Mouse (Mus musculus): Measurements from ENCODE around the gene Pim2.
A peak's percentile ranks its signal among the peaks of the same experiment; 100 is the strongest.

Pim2 gene

DNA sequence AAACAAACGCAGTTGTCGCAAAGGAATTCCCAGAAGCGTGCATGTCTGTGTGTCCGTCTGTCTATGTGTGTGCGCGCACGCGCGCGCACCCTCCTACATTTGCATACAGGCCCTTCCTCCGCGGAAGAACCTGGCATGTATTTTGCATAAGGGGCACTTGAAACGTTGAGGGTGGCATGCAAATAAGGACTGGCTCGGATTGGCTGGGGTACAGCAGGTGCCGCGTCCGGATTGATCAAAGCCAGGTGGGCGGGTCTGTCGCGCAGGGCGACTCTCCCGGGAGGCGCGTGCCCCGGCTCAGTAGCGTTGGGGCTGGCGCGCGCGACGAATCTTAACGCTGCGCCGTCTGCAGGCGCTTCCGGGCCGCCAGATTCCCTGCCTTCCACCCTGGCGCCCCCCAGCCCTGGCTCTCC, at the start of gene Pim2:
TSS of gene Pim2 (plus strand) at position 256 of the 413 bp plus-strand sequence.
- DNase-seq (ENCODE audit: low spot score in 2 of 2) = peak; percentile 91 to 93

- DNase-seq (ENCODE audit: low spot score in 2 of 2) = no peak
Observed at GRCm38 (mm10) chrX:7837146-7837545, 40.9 kb upstream of the Pim2 start.

DNA sequence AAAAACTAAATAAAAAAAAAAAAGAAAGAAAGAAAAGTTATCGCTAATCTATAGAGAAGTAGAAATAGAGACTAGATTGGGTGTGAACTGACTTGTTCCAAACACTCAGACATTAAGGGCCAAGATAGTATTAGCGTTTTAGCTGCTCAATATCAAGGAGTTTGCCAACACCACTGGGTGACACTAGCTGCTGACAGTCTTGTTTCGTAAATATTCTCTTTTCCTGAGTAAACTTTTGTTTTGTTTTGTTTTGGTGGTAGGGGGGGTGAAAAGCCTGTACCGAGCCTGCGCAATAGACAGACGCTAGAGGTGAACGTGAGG, 37.3 kb upstream of the Pim2 start:
- no peak for DNase-seq (ENCODE audit: low spot score in 2 of 2)

DNA sequence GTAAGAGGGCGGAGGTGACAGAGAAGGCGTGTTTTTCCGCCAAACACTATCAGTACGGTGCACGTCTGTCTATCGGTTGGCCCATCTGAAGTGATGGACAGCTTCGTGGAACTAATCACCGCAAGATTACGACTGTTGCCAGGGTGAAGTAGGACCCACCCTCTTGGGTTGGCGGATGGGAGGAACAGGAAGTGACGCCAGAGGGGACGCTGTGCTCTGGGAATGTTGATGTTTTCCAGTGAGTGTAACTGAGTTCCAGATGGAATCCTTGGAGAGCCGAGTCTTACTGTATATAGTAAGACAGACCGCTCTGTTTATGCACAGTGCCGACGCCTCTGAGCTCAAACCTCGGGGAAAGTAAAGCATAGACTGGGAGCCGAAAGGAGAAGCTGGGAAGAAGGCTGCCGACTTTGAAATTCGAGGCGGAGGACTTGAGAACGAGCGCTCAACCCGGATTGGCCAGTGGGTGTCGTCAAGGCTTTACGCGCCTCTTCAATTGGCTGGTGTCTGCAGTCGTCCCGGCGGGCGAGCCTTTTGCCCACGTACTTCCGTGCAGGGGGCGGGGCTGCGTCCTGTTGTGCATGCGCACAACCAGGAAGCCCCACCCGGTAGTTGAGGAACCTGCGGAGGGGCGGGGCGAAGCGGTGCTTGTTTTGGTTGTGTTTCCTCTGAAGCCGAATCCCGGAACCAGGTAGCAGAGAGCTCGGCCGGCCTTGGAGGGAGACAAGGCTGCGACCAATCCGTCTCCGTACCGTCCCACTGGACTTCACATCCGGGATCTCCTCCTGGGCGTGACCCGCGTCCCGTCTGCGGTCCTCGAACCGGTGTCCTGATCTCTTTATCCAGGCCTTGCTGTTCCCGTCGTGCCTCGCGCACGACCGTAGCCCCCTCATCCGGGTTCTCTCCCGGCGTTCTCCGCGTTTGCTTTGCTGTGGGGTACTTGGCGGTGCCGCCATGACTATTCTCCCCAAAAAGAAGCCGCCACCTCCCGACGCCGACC, 36.6 kb upstream of the Pim2 start, which contains the start of gene Otud5:
TSS of gene Otud5 (plus strand) at position 202 of the 1,000 bp plus-strand sequence.
- peak; percentile 96 to 97 for DNase-seq (ENCODE audit: low spot score in 2 of 2)

GRCm38 (mm10) chrX:7842318-7842717, 35.7 kb upstream of the Pim2 start:
- peak; percentile 30 to 40 for DNase-seq (ENCODE audit: low spot score in 2 of 2)

GRCm38 (mm10) chrX:7847845-7848244, 30.2 kb upstream of the Pim2 start:
- peak; percentile 43 to 49 for DNase-seq (ENCODE audit: low spot score in 2 of 2)

GRCm38 (mm10) chrX:7854578-7854977, 23.5 kb upstream of the Pim2 start:
- DNase-seq (ENCODE audit: low spot score in 2 of 2) = peak; percentile 33 to 45

GRCm38 (mm10) chrX:7859191-7859753, 18.8 kb upstream of the Pim2 start:
- no peak for DNase-seq (ENCODE audit: low spot score in 2 of 2)

DNA sequence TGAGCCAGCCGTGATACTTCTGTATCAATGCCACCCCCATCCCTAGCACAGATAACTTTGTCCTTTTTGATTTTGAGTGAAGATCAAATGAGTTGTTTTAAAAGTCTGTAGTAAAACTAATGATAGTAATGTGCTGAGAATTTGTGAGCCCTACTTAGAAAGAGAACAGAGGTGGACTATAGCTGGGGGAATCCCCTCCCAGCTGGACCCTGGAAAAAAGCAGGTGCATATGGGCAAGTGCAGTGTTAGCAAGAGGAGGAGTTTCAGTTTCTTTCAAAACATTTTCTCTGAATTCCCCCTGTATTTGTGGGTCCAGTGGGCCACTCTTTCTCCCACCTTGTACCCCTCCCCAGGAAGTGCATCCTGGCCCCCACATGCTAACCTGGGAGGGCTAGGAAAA, 14.9 kb upstream of the Pim2 start:
- DNase-seq (ENCODE audit: low spot score in 2 of 2) = no peak

DNA sequence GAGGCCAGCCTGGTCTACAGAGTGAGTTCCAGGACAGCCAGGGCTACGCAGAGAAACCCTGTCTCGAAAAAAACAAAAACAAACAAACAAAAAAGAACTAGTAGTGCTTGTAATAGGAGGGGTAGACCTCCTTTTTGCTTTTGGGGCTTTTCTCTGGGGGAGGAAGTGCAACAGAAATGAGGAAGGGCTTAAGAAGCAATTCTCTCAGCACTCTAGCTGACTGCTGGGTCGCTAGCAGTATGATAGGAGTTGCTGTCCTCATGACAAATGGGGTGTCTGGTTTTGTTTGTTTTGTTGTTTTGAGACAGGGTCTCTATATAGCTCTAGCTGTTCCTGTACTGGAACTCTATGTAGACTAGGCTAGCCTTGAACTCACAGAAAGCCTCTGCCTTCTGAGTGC, 13.5 kb upstream of the Pim2 start:
- no peak for DNase-seq (ENCODE audit: low spot score in 2 of 2)

- DNase-seq (ENCODE audit: low spot score in 2 of 2) = no peak
Observed at GRCm38 (mm10) chrX:7865343-7865742, 12.7 kb upstream of the Pim2 start.

GRCm38 (mm10) chrX:7865786-7866185, 12.3 kb upstream of the Pim2 start:
- no peak for DNase-seq (ENCODE audit: low spot score in 2 of 2)

- DNase-seq (ENCODE audit: low spot score in 2 of 2) = no peak
Observed at GRCm38 (mm10) chrX:7867141-7867540, 10.9 kb upstream of the Pim2 start.

- DNase-seq (ENCODE audit: low spot score in 2 of 2) = no peak
Observed at GRCm38 (mm10) chrX:7868506-7868905, 9.6 kb upstream of the Pim2 start.

- no peak for DNase-seq (ENCODE audit: low spot score in 2 of 2)
Observed at GRCm38 (mm10) chrX:7869826-7870225, 8.2 kb upstream of the Pim2 start.

- DNase-seq (ENCODE audit: low spot score in 2 of 2) = peak; percentile 45 to 52
Observed at GRCm38 (mm10) chrX:7878495-7878894, 433 bp downstream of the Pim2 start.

DNA sequence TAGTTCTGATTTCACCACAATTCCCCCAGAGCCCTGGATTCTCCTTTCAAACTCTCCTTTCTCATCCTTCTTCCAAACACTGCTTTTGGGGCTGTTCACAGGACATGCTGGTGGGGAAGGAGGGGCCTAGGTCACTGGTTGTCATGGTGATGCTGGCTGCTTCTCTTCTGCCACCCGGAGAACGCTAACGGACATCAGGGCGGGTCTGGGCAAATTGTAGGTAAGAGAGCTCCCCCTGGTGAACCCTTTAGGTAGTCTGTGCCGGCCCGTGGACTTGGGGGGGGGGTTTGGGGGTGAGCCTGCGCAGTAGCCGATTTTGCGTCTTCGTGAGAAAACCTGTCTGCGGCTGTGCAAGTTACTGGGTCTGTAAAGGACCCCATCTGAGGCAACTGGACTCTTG, 1.8 kb downstream of the Pim2 start:
- DNase-seq (ENCODE audit: low spot score in 2 of 2) = peak; percentile 77 to 85

GRCm38 (mm10) chrX:7883841-7884567, 5.9 kb downstream of the Pim2 start, which contains the start of gene Slc35a2:
Gene Slc35a2 (plus strand): TSS chrX:7884028.
- peak; percentile 85 to 90 for DNase-seq (ENCODE audit: low spot score in 2 of 2)

- DNase-seq (ENCODE audit: low spot score in 2 of 2) = no peak
Observed at GRCm38 (mm10) chrX:7898211-7898610, 20.1 kb downstream of the Pim2 start.

DNA sequence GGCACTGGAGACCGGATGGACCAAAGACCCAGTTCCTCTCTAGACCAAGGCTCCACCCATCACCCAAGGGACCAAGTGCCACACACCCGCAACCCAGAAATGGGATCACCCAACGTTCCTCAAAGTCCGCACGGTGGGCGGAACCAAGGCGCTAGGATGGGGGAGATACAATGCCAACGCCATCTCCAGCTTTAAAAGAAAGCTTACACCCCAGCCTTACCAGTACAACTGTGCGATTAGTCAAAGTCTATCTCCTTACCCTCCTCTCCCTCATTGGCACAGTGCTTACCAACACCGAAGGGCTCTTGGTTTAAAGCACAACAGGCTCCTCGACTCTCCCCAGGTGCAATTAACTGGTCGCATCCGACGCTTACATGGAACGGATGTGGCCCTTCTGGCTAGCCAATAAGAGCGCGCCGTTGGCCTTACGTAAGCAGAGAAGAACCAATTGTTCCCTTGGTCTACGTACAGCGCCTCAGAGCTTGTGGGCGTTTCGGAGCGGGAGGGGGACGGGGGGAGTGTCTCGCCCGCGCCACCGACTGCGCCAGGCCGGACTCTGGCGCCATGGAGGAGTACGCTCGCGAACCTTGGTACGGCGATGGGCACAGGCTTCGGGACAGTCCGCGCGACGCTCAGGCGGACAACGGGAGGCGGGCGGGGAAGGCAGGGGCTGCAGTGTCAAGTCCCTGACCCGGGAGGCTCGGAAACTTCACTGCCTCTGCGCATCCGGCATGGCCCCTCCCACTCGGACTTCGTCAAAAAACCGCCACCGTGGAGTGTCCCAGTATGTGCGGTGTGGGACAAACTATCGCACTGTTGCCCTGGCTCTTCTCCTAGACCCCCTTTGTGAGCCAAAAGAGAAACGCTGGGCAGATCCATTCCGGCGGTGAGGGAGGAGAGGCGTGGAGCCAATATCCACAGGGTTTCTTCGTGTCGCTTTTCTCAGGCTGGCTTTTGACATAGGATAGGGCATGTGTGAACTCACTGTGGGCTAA, 21.1 kb downstream of the Pim2 start, which contains the start of the genes Pqbp1 and Timm17b:
TSS of gene Pqbp1 (minus strand) at position 390 of the 995 bp plus-strand sequence.
TSS of gene Timm17b (plus strand) at position 478 of the 995 bp plus-strand sequence.
- peak; percentile 94 to 95 for DNase-seq (ENCODE audit: low spot score in 2 of 2)

GRCm38 (mm10) chrX:7904441-7904840, 26.4 kb downstream of the Pim2 start:
- no peak for DNase-seq (ENCODE audit: low spot score in 2 of 2)
